Comparison of ENCODE assay signal across 9 mouse cellular contexts in the genomic region with DNA sequence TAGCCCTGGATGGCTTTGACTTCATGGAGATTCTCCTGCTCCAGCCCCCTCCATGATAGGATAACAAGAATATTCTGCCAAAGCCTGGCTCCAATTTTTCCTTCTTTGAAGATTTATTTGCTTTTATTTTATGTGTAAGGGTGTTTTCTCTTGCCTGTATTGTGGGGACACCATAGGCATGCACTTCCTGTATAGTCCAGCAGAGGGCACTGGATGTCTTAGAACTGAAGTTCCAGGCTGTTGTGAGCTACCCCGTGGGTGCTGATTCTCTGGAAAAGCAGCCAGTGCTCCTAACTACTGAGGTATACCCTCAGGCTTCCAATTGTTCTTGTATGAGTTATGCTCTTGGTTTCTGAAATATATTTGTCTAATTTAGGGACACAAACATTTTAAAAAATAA. TPM values are rescaled to one million over a fixed set of nuclear protein-coding genes. Genes with fewer than 3 reads are reported as not detected.
A peak's percentile ranks its signal among the peaks of the same experiment; 100 is the strongest.
DNase-seq lines count a peak whose midpoint lies in the region; ATAC-seq and TF ChIP-seq lines count a peak whose summit lies in the region.
"Had no signal": no experiment of that assay in that cellular context is flagged by ENCODE, and none has a peak within 500 bp of the region (broad histone marks: within the 10 kb centered on the region; RNA-seq: fewer than 3 reads in every experiment).

No protein-coding gene starts in this region.

- 30% methylated on average over 1 of the region's 1 CpGs for WGBS in kidney, embryonic 16.5 days
- WGBS in limb, embryonic 10.5 days = 13% methylated on average over 1 of the region's 1 CpGs

- H3K9ac ChIP-seq in kidney, embryonic 16.5 days (replicated peaks; ENCODE audit: low read length) = no peak overlapping the region
- H3K9ac ChIP-seq: midbrain, embryonic 12.5 days had no signal

- ATAC-seq in kidney, embryonic 16.5 days (ENCODE audit: low FRiP score, low TSS enrichment) = no peak
- ATAC-seq in G1E (ENCODE audit: extremely low read depth, insufficient number of reproducible peaks, low FRiP score, poor library complexity, severe bottlenecking) = no peak

- no peaks in the 10 kb centered on the region for H3K9me3 ChIP-seq in kidney, embryonic 16.5 days (ENCODE audit: low read length)
- H3K9me3 ChIP-seq in G1E (replicated peaks) = no peaks in the 10 kb centered on the region
- H3K9me3 ChIP-seq in limb, embryonic 10.5 days (replicated peaks) = no peaks in the 10 kb centered on the region
- H3K9me3 ChIP-seq: midbrain, embryonic 12.5 days had no signal

- H3K27me3 ChIP-seq in kidney, embryonic 16.5 days (ENCODE audit: insufficient read depth, low read length) = no peaks in the 10 kb centered on the region
- H3K27me3 ChIP-seq in G1E (ENCODE audit: insufficient read depth, low read length) = no peaks in the 10 kb centered on the region
- peaks cover 17% of the 10 kb centered on the region; the same call in 1 of the 2 replicates for H3K27me3 ChIP-seq in limb, embryonic 10.5 days (ENCODE audit: low read depth, poor library complexity, severe bottlenecking)
- H3K27me3 ChIP-seq: midbrain, embryonic 12.5 days had no signal

- DNase-seq in kidney, adult 18-20 months = peak; percentile 41
- peak; percentile 1 for DNase-seq in G1E (ENCODE audit: low spot score)
- peak; percentile 39 to 53 for DNase-seq in adrenal gland, postnatal 36 days
- DNase-seq in fibroblast of lung, adult 2 months (ENCODE audit: low read depth) = peak; percentile 1
- peak; percentile 46 for DNase-seq in limb, embryonic 10.5 days (ENCODE audit: low spot score)
- peak; percentile 6 to 13 for DNase-seq in right cerebral cortex, adult 2 months (ENCODE audit: low spot score in 2 of 2)
- DNase-seq in ovary, postnatal 36 days (ENCODE audit: low spot score) = no peak

- no peak overlapping the region for H3K4me3 ChIP-seq in kidney, embryonic 16.5 days (ENCODE audit: low read length)
- H3K4me3 ChIP-seq in G1E (ENCODE audit: low read depth, low read length) = no peak overlapping the region
- no peak overlapping the region for H3K4me3 ChIP-seq in limb, embryonic 10.5 days
- H3K4me3 ChIP-seq: midbrain, embryonic 12.5 days had no signal

- TF ChIP-seq CTCF in G1E (IDR thresholded peaks at IDR 0.05; ENCODE audit: low read depth, low read length) = peak; percentile 52

- H3K4me1 ChIP-seq in kidney, embryonic 16.5 days (ENCODE audit: insufficient read depth, low read length) = no peaks in the 10 kb centered on the region
- no peaks in the 10 kb centered on the region for H3K4me1 ChIP-seq in G1E (ENCODE audit: insufficient read depth, low read depth, low read length)
- H3K4me1 ChIP-seq in limb, embryonic 10.5 days = no peaks in the 10 kb centered on the region
- H3K4me1 ChIP-seq: midbrain, embryonic 12.5 days had no signal

- no peak overlapping the region for H3K27ac ChIP-seq in kidney, embryonic 16.5 days (ENCODE audit: low read length)
- H3K27ac ChIP-seq in limb, embryonic 10.5 days = no peak overlapping the region
- H3K27ac ChIP-seq: midbrain, embryonic 12.5 days had no signal

- H3K4me2 ChIP-seq in kidney, embryonic 16.5 days (replicated peaks; ENCODE audit: low read depth, low read length) = no peak overlapping the region
- H3K4me2 ChIP-seq: midbrain, embryonic 12.5 days had no signal

- no peaks in the 10 kb centered on the region for H3K36me3 ChIP-seq in kidney, embryonic 16.5 days (ENCODE audit: insufficient read depth, low read length)
- no peaks in the 10 kb centered on the region for H3K36me3 ChIP-seq in G1E (replicated peaks)
- H3K36me3 ChIP-seq in limb, embryonic 10.5 days = no peaks in the 10 kb centered on the region
- H3K36me3 ChIP-seq: midbrain, embryonic 12.5 days had no signal

RNA-seq across cellular contexts. Expression of a gene that starts 29.9 kb away (rescaled TPM):
- polyA plus RNA-seq in kidney, embryonic 16.5 days (2015; fragmentation: Nextera tagmentation; extraction: Ambion mirVana) = 719 and 735 TPM in 2 replicates
- 991 and 1,040 TPM in 2 replicates for total RNA-seq in G1E (2014; fragmentation: Nextera tagmentation)
- total RNA-seq in G1E (2017) = 2,960 and 3,116 TPM in 2 replicates
- 161 and 175 TPM in 2 replicates for polyA plus RNA-seq in G1E (2012)
- total RNA-seq in adrenal gland, postnatal 36 days (2021) = 1,000 to 10,000 TPM in 1 of 2 experiments, 100 to 1,000 TPM in 1; 902 to 1,048 TPM
- polyA plus RNA-seq in limb, embryonic 10.5 days (2016; fragmentation: Nextera tagmentation; extraction: Ambion mirVana) = 679 and 777 TPM in 2 replicates

RNA-seq across cellular contexts. Expression of a gene that starts 32.9 kb away (rescaled TPM):
- 142 and 163 TPM in 2 replicates for polyA plus RNA-seq in kidney, embryonic 16.5 days (2015; fragmentation: Nextera tagmentation; extraction: Ambion mirVana)
- total RNA-seq in G1E (2014; fragmentation: Nextera tagmentation) (not detected in 2 replicates), G1E (2017) (3.8 and 4.4 TPM in 2 replicates)
- polyA plus RNA-seq in G1E (2012) = 1.6 and 1.7 TPM in 2 replicates
- 10 to 100 TPM in 1 of 2 experiments, under 1 TPM in 1; 0.92 to 22.8 TPM for total RNA-seq in adrenal gland, postnatal 36 days (2021)
- 27.8 and 33.1 TPM in 2 replicates for polyA plus RNA-seq in limb, embryonic 10.5 days (2016; fragmentation: Nextera tagmentation; extraction: Ambion mirVana)

Comparison
In these comparisons a context has a peak if more than half of its experiments do, and no peak if none do; other contexts are left out.
1. RNA of a gene that starts 32.9 kb away (polyA plus RNA-seq): 142 to 163 TPM in kidney, embryonic 16.5 days and 27.8 to 33.1 TPM in limb, embryonic 10.5 days; 1.6 to 1.7 TPM in G1E; every median in the first group is over 10 times any median in the second.